Mouse (Mus musculus) induced T-regulatory cell, adult 2 months (primary cell): ENCODE measurements at regions not wholly inside any gene's neighbourhood (a gene's known extent, or its start where the extent isn't known, plus 50 kb on each side); places are given as distances from the start of the nearest gene placed in this dataset.

Experiments used
- DNase-seq: peaks from one replicate; pipeline ENCODE4 v3.0.0-alpha.2; 2012; ENCODE audit warnings: low read depth

DNA sequence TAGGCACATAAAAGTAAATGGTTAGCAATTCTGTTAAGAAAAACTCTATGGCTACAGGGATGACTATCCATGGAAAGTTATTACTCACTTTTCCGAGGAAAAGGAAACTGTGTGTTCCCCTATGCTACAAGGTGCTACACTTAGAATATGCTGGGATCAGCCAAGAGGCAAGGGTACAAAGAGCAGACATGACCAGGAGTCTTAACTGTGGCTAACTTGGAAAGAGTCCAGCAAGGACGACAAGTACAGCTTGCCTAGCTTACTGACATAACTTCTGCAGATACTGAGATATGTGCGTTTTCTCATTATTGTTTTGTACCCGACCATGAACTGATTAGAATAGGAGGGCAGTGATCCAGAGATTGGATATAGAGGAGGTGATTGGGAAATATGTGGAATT, 296.4 kb downstream of the Gm16223 start:
- DNase-seq = no peak

DNA sequence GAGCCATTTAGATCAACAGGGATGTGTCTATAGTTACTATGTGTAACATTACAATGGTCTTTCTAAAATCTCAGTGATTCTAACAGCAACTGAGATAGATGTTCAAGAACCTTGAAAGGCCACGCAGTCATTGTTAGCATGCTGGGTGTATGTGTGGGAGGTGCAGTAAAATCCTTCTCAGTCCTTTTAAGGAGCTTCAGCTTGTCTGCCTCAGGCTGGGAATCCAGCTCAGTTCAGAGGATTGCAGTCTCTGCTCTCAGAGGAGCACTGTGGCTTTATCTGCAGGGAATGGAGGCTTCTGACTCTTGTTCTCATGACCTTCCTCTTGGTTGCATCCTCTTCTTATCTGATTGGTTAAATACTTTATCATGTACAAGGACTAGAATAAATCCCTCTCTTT, 320.2 kb downstream of the Gm16223 start:
- no peak for DNase-seq

DNA sequence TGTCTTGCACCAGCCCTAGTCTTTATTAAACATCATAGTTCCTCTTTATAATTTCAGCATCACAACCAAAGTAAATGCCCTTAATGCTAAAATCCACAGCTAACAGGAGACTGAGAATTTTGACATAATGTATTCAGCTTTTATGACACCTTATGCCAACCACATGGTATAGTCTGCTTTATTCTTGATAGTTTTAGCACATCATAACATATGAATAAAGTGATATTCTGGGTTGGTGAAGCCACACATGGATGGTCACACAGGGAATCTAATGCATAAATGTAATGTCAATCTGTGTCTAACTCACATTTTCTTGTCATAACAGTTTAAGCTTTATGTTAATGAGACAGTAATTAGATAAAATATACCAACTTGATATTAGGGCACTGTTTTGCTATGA, 328.9 kb downstream of the Gm16223 start:
- DNase-seq = no peak

DNA sequence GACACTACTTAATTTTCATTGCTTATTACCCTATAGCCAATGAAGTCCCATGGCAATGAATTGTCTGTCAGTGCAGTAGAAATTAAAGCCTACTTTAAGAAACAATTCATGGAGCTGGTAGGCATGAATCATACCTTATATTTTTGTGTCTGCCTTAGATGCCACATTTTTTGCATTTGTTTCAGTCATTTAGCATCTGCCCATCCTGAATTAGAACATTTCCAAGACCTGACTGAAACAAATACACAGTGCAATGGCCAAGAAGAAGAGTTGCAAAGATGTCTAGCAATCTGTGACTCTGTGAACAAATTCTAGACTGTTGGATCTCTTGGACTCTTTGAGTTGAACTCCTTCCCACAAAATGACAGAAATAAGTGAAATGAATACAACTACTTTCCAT, 342.2 kb downstream of the Gm16223 start:
- DNase-seq = no peak

DNA sequence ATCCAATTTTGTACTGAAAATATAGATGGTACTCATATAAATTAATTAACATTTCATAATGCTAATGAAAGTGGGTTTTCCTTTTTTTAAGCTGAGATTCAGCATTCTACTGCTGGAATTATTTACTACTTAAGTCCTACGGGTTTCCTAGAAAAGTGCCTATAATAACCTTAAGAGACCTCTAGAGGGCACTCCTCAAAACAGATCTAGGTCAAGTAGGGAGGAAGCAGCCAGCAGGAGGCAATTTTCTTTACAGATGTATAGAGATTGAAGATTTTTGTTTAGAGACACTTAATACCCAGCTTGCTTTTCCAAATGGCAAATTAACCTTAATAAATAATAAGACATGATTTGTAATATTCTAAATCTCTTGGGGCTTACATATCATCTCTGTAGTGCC, 344.5 kb downstream of the Gm16223 start:
- DNase-seq = peak; percentile 1

DNA sequence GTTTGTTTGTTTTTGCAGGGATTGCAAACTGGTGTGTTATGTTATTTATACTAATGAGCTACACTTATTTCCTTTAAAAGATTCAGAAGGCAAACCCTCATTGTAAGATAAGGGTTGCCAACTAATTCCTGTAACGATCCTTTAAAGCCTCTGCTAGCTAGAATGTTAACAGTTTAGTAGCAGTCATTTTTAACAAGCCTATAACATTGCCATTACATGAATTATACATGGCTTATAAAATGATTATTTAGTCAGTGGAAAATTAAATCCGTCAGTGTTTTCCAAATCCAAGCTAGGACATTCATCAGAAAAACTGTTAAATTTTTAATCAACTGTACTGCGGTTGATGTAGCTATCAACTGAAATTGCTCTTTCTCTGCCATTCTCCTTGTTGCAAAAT, 358.1 kb downstream of the Gm16223 start:
- DNase-seq = no peak

DNA sequence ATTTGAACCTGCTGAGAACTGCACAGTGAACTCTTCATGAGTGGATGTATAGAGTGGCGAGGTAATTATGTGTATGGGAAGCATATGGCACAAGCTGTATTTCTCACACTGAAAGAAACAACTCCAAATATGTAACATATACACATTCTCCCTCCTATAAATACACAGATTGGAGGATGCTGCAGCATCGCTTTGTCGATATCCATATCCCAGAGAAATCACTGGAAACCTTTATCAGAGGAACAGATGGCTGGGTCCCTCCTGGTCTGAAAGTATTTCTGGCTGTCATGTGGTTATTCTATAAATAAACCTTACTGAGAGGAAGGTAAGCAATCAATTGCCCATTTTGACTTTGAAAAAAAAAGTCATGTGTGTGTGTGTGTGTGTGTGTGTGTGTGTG, 365.4 kb downstream of the Gm16223 start:
- no peak for DNase-seq

DNA sequence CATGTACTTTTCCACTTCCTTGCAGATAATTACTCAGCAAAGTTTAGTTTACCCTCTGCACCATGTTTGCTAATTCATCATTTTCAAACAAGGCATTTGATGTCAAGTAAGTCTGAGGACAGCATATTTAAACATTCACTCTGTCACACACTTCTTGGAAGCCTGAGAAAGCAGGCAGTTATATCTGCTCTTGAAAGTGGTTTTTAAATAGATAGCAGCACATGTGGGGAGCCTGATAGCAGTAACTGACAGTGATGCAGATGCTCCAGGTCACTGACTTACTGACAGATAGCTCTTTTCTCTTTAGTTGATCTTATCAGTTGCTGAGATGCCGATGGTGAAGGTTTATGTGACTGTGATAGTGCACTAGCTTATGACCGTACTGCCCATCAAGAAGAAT, 380.9 kb downstream of the Gm16223 start:
- no peak for DNase-seq

DNA sequence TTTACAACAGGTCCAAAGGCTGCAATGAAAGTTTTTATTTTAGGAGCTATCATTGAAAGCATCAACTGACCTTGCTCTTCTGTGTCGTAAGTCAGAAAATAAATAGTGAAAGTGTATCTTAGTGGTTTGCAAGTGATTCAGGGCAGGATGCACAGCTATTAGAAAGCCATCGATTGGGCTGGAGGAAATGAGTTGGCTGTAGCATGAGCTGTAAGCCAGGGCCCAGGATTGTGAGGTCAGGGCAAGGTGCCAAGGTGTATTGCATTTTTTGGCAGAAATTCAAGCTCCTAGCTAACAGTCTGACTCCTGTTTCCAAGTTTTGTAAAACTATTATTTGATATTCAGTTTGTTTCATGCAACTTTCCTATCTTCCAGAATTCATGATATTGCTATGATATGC, 381.8 kb downstream of the Gm16223 start:
- DNase-seq = no peak

DNA sequence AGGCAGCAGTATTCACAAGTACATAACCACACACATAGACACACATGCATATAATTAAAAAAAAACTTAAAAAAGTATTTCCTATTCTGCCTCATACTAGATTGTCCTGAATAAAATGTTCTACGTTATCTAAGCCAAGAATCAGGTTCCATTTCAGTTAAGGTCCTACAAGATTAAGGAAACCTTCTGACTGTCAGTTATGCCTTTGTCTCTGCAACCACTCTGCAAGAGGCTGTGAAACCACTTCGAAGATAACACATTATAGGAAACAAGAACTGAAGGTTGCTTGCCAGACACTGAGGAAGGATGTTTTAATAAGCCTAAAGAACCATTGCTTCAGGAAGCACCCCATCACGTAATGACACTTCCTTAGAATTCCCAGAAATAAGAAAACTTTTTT, 385.9 kb downstream of the Gm16223 start:
- DNase-seq = no peak

DNA sequence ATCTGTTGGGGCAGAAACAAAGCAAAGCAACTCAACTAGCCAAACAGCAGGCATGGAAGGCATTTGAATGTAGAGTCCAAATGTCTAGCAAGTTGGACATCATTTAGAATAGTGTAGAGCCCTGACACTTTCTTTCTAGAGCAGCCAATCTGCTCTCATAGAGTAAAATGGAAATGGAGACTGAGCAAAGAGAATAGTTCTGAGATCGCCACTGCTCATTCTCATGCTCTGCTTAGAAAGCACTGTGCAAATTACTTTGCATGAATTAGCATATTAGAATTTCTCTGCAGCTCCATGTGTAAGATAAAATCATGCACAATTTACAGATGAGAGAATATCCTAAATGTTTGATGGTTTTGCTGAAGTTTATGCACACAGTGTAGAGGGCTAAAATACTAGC, 393.4 kb downstream of the Gm16223 start:
- no peak for DNase-seq

DNA sequence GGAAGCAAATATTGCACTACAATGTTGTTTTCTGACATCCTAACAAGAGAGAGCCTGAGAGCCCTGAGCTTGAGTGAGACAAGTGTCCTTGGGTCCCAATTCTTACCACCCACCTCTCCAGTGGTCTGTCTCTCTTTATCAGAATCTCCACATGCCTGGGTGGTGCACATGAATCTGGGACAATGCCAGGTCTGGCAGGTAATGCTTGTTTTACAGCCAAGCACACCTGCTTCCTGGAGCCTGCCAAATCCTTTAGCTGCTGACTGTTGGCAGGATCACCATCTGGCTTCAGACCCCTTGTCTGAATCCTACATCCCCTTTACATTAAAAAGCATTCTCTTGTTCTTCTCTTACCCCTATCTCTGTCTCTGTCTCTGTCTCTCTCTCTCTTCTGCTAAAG, 397.1 kb downstream of the Gm16223 start:
- DNase-seq = no peak

DNA sequence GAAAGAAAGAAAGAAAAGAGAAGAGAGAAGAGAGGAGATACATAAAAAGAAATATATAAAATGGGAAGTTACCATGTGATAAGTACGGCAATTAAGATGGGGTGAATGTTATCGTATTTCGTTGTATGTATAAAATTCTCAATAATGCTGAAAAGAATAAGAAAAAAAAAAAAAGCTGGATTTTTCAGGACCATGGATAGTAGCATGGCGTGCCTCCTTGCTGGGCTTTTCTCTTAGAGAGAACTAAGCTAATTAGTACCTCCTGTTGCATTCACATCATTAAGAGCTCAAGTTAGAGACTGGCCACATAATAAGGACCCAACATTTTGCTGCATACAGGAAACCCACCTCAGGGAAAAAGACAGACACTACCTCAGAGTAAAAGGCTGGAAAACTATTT, 405.7 kb downstream of the Gm16223 start:
- DNase-seq = no peak

DNA sequence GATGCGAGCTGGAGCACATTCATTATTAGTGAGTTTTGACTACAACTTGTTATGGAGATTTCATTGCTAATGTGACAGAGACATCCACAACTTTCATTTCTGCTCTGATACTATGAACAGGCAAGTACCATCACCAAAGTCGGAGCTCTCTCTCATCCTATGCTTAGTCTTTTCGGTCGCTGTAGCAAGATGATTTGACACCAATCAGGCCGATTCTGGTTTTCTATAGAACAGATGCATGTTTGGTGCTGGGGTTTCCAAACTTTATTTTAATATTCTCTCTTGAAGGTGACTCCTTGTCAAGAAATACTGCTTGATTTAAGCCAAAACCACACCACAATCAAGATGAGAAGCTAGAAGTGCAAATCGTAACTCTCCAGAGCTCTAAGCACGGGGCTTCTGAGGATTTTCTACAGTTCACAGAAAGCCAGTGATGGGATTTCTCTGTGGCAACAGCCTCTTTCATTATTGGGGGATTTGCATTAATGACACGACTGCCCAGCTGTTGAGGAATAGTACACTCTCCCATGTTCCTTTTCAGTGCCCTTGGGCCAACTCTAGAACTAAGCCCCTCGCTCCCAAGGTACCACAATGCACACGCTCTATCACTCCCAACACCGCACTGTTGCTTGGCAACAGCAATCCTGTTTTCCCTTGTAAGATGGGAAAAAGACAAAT, 434.5 kb downstream of the Gm16223 start:
- DNase-seq = no peak

DNA sequence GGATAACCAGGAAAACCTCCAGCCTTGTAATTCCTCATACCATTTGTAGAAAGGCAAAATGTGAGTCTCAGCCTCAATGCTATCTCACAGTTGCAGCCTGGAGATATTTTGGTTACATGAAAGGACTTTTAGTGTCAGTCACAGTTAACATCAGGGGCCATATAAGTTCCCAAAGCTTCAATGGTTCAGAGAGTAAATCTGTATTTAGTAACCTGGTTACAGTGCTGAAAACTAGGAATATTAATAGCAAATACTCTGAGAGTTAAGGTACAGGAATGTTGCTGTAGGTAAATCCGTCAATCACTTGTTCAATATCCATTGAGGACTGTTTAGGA, 435.0 kb downstream of the Gm16223 start:
- DNase-seq = no peak

DNA sequence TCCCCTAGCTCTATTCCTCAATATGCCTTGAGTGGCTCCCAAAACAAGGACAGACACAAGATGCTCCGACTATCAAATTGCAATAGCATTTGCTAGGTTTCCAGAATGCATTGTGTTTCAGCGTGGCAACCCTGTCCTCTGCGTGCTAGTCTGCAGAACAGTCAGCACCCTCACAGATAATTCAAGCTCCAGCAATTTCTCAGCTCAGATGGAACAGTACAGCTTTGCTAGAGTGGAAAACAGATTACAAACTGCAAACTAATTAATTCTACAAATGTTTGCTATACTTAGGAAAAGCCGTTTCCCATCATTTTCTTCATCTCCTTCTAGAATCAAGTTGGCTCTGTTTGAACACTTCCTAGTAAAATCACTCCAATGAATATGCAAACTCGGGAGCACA, 441.4 kb downstream of the Gm16223 start:
- DNase-seq = no peak

DNA sequence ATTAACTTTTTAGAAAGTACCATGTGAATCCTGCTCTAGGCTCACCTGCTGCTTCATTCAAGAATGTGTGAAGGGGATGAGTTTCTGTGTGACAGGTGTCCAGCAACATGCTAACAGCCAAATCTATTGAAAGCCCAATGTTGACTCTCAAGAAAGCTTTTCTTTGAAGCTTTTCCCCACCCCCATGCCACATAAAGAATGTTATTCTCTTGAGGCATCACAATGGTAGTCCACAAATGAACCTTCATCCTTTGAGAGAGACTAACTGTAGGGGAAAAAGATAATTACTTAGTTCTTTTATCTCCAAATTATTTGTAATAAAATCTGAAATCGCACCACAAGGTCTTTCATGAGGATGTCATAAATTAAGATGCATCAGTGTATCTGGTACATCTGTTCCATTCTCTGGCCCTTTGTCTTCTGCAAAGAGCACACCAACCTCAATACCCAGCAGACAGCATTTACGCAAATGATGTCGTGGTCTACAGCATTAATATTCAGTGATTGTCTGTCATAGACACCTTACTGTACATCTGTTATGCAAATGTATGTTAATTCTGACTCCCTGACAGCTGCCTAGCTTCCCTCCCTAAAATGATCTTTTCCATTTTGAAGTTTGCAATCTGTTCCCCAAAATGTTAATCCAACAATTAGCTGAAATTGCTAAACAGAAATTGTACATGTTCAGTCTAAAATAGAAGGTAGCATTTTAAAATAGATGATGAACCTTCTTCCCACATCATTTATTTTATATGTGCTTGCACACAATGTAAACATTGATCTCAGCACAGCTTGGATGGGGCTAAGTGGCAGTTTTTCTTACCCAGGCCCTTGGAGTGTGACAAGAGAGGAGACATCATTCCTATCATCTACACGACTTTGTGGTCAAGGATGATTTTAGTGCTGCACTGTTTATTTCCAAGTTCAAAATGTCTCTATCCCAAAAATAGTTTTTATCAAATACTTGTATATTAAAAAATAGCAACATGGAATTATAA, 455.7 kb downstream of the Gm16223 start:
- DNase-seq = no peak

DNA sequence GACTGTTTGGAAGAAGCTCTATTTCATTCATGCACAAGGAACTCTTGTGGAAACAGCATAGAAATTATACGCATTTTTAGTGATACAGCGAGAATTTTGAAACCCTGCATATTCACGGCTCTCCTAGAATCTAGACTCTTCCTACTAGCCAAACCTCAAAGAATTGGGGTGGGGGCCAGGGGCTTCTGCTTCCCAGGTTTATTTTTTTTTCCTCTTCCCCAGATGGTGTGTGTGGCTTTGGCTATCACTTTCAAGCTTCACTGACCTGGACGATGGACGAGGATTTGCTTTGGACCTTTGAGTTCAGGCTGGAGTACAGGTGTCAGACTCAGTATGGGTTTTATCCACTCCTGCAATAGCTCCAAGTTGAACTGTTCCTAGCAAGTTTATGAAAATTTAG, 457.7 kb downstream of the Gm16223 start:
- no peak for DNase-seq

DNA sequence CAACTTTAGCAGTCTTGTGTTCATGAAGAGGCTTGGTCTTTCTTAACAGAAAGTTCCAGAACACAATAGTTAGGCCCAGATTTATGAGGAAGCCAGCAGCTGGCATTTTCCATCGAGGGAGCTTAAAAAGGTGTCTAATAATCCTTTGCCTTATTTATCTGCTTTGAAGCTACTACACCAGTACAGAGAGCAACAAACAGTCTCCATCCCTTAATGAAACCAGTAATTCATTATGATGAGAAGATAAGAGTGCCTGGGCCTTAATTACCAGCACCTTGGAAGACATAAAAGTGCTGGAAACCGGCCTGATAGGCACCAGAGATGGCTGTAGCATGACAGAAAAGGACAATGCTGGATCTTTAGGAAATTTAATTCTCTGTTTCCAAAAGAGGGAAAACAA, 492.8 kb downstream of the Gm16223 start:
- no peak for DNase-seq

DNA sequence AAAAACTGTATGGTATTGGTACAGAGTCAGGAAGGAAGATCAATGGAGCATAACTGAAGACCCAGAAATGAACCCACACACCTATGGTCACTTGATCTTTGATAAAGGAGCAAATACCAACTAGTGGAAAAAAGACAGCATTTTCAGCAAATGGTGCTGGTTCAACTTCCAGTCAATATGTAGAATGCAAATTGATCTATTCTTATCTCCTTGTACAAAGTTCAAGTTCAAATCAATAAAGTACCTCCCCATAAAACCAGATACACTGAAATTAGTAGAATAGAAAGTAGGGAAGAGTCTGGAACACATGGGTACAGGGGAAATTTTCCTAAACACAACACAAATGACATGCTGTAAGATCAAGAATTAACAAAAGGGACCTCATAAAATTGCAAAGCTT, 495.6 kb downstream of the Gm16223 start:
- DNase-seq = no peak

DNA sequence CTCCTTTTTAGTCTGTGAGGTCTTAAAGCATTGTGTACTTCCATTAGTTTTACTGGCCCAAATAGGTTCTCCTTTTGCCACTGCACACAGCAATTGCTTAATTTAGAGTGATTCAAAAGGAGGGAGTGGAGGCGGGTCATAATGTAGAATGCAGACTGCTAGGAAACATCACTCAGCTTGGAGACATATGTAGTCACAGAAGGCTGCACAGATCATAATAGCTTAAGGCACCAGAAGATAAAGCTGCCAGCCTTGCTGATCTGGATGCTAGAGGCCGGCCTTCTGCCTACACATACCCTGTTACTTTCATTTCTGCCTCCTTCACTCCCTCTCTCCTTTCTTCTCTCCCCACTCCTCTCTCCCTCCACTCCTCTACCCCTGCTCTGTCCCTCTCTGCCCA, 508.2 kb downstream of the Gm16223 start:
- no peak for DNase-seq

DNA sequence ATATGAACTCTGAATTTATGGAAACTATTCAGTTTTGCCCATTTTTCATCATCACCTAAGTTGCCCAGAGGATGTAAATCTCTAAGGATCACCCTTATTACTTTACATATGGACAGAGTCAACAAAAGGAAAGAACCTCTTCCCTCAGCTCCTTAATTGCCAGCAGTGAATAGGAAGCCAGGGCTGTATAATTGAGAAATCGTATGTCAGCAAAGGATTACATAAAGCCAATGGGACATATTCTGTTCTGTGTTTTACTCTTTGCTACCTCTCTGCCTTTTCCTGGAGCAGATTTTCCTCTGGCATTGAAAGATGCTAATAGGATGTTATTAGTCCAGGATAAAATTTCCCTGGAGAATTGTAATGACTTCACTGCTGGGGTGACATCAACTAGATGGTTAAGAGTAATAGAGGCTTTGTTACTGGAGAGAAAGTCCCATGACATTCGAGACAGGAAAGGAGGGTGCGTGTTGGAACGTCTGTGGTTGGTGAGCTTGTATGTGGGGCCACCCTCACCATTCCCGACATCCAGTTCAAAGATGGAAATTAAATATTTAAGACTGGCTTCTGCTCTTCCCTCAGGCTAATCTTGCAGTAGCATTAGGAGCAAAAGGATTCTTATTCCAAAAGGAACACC, 510.6 kb downstream of the Gm16223 start:
- no peak for DNase-seq

DNA sequence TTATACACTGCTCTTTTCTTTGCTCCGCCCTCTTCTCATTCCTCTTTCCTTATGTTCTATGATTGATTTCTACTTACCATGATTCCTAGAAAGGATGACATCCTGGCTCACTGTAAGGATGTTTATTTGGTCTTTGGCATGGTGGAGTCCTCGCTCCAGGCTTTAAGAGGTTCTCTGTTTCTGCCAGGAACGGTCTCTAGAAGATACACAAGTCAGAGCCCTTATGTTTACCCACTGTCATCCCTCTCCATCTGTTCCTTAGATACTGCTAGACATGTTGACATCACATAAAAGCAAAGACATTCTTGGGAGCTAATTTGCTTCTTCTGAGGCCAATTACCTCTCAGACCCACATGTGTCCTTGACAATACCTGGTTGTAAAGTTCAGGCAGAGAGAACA, 552.9 kb downstream of the Gm16223 start:
- DNase-seq = no peak
